Mouse (Mus musculus): ENCODE results near the gene Pard6b. TPM values are rescaled to one million over a fixed set of nuclear protein-coding genes. Genes with fewer than 3 reads are reported as not detected.
A peak's percentile ranks its signal among the peaks of the same experiment; 100 is the strongest.

The Pard6b gene
- total RNA-seq, 4 experiments from 2014 or later, result 3.4 to 4.5 (median 4.1) TPM

GRCm38 (mm10) chr2:168127767-168128166, 47.0 kb downstream of the Pard6b start:
- DNase-seq (ENCODE audit: low spot score in 2 of 2), result no peak

- DNase-seq (ENCODE audit: low spot score in 2 of 2), result peak; percentile 86 to 89
Observed at GRCm38 (mm10) chr2:168128211-168128859, 47.5 kb downstream of the Pard6b start.

- no peak for DNase-seq (ENCODE audit: low spot score in 2 of 2)
Observed at GRCm38 (mm10) chr2:168130046-168130445, 49.2 kb downstream of the Pard6b start.

GRCm38 (mm10) chr2:168137161-168137560, 56.4 kb downstream of the Pard6b start:
- peak; percentile 51 to 62 for DNase-seq (ENCODE audit: low spot score in 2 of 2)

- DNase-seq (ENCODE audit: low spot score in 2 of 2), result peak in 1 of 2 experiments; percentile 20
Observed at GRCm38 (mm10) chr2:168143794-168144193, 63.0 kb downstream of the Pard6b start.

- DNase-seq (ENCODE audit: low spot score in 2 of 2), result no peak
Observed at GRCm38 (mm10) chr2:168145437-168145836, 64.6 kb downstream of the Pard6b start.

GRCm38 (mm10) chr2:168147722-168148432, 67.1 kb downstream of the Pard6b start:
- DNase-seq (ENCODE audit: low spot score in 2 of 2), result no peak

- no peak for DNase-seq (ENCODE audit: low spot score in 2 of 2)
Observed at GRCm38 (mm10) chr2:168149241-168149640, 68.4 kb downstream of the Pard6b start.

Small RNA genes within 50 kb of the gene (microRNA-seq; reads per million reads assigned to microRNA genes)
- 0 reads per million in 2 experiments for gene Gm24327

Other genes with a start within 250 kb of the Pard6b start
- 10 to 100 TPM; 56.2 to 59.7 (median 58.3) TPM for gene Ptpn1, start 148.9 kb upstream of the Pard6b start, total RNA-seq (2022)
- gene Ripor3, start 70.4 kb upstream of the Pard6b start, total RNA-seq (2022), result under 1 TPM; 0.14 to 0.18 (median 0.17) TPM
- 10 to 100 TPM; 69.9 to 88.6 (median 84.4) TPM for gene Adnp, start 126.1 kb downstream of the Pard6b start, total RNA-seq (2022)
- gene Gm20716, start 149.4 kb downstream of the Pard6b start, total RNA-seq (2022), result 10 to 100 TPM; 33.7 to 46.0 (median 35.0) TPM
- 10 to 100 TPM; 48.8 to 66.4 (median 52.7) TPM for gene Dpm1, start 149.6 kb downstream of the Pard6b start, total RNA-seq (2022)
- gene Mocs3, start 149.6 kb downstream of the Pard6b start, total RNA-seq (2022), result 10 to 100 TPM; 15.6 to 19.8 (median 17.4) TPM
- 10 to 100 TPM; 38.2 to 45.7 (median 42.6) TPM for gene Kcng1, start 200.7 kb downstream of the Pard6b start, total RNA-seq (2022)